Mouse (Mus musculus): ENCODE data around the gene Ntn5. TPM values are rescaled to one million over a fixed set of nuclear protein-coding genes. Genes with fewer than 3 reads are reported as not detected.

Ntn5 gene
- polyA plus RNA-seq, 1 experiment: 0.85 TPM

- DNase-seq (ENCODE audit: low read depth): no peak
These were observed 28.4 kb downstream of the Ntn5 start for GRCm38 (mm10) chr7:45712022-45712757.

DNA sequence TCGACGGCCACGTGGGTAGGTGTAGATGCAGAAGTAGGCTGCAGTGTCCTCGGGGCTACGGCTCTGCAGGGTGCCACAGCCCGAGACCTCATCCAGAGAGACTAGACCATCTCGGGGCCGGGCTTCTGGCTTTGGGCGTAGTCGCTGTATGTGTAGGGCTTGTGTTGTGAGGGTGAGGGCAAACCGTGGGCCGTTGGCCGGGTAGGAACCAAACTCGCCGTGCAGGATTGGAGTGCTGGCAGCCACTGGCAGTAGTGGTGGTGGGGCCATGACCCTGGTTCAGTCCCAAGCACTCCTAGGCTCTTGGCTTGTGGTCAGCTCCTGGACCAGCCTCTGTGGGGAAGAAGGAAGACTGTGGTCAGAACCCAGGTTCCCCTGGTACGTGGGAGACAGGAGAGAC is 29.6 kb downstream of the Ntn5 start:
- DNase-seq (ENCODE audit: low read depth): no peak

DNA sequence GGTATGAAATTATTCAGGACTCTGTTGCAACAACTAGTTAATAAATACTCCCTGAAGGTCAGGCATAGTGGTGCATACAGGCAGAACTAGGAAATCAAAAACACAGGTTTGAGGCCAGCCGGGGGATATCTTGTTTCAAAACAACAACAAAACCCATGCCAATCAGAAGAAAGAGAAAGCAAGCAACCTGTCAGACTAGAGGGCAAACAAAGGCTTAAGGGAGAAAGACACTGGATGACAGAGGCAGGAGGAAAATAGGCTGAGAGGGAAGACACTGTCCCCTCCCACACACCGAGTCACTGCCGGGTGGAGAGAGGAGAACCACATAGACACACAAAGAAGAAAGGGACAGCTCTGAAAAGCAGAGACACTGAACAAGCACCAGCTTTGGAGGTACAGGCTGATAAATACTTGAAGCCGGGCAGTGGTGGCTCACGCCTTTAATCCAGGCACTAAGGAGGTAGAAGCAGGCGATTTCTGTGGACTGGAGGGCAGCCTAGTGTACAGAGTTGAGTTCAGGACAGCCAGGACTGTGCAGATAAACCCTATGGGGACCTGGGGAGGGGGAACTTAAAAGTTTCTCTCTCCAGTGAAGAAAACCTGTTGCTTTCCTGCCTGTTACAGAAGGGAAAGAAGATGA is 30.2 kb downstream of the Ntn5 start:
- DNase-seq (ENCODE audit: low read depth): no peak

DNA sequence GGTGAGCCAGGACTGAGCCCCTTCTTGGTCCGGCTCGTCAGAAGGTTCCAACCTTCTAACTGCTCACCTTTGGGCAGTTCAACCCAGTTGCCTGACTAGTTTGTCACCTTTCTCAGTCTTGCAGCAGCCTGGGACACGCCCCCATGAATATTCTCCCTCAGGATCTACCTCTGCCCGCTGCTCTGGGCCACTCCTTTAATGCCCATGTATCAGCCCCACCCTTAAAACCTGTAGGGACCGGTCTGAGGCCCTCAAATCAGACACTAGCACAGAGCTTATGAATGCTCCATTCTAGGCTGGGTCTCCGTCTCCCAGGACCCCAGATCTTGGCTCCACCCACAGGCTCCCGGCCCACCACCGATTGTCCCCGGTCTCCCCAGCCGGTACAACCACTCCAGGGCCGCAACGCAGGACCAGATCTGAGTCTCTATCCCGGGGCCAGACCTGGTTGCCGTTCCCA is 30.8 kb downstream of the Ntn5 start:
- no peak for DNase-seq (ENCODE audit: low read depth)

DNA sequence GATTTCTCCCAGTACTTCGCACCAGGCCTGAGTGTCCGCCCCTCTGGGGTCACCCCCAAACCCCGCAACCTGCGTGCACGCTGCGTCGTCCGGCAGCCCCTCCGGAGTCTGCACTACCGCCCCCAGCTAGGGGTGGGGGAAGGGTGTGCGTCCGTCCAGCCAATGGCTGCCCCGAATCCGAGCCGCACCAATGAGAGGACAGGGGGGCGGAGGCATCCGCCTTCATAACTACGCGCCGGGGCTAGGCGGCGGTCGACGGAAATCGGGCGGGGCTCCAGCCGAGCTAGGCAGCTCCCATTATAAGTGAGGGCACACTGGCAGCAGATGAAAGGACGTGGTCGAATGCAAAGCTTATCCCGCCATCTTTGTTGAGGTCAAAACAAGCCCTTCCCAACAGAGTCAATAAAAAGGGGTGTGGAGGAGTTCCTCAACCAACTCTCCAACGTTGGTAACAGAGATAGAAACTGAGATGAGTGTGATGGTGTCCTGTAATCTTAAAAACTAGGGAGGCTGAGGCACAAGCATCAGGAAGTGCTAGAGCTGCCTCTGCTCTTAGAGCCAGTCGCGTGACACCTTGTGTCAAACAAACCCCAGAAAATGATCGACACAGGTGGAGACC is 31.4 kb downstream of the Ntn5 start, which contains the start of gene Rpl18:
Rpl18 (plus strand) TSS at position 368 of the 619 bp plus-strand sequence.
- DNase-seq (ENCODE audit: low read depth): no peak

DNA sequence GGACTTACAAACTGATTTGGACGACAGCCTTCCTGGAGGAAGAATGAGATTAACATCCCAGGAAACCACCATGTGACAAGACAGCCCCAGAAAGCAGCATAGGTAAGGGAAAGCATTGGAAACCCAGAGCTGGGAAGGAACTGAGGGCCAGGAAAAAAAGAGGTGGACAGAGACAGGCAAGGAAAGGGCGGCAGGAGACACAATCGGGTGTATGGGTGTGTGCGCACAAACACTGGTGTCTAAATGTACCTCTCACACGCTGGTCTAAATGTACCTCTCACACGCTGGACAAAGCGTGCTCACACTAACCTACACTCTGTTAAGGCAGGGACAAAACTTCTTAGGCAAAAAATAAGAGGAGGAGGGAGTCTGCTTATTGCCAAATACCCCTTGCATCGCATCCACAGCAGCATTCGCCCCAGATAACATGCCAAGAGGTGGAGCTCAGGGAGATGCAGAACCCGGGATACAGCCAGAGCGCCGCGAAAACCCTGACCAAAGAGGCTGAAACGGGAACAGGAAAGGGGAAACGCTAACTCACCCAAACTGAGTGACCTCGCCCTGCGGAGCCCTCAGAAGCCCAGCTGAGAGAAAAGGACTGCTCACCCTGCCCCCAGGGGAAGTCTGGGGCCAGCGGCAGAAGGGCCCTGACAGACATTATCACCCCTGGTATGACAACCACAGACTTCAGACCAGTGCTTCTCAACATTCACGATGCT is 32.1 kb downstream of the Ntn5 start:
- DNase-seq (ENCODE audit: low read depth): no peak

- DNase-seq (ENCODE audit: low read depth): no peak
These were observed 32.6 kb downstream of the Ntn5 start for GRCm38 (mm10) chr7:45716460-45716857.

GRCm38 (mm10) chr7:45716952-45717917 is 33.4 kb downstream of the Ntn5 start:
- no peak for DNase-seq (ENCODE audit: low read depth)

- no peak for DNase-seq (ENCODE audit: low read depth)
These were observed 34.1 kb downstream of the Ntn5 start, which contains the start of gene Sphk2 for GRCm38 (mm10) chr7:45717918-45718297. Gene Sphk2, minus strand, starts transcription at chr7:45718002.

DNA sequence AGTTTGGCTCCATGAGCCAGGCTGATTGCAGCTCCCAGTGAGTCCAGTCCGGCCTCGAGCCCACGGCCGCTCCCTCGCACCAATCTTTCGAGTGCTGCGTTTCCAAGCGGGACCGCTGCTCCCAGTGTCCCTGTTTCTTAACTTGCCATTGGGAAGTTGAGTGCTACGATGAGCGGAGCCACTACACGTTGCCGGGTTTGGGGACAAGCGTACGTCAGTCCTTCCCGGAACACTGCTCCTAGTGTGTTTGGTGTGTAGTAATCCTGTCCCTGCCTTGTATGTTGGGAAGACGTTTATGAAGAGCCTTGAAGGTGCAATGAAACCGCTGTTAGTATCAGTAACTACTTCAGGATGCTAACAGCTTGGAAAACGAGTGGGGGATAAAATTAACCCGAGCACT is 34.5 kb downstream of the Ntn5 start:
- DNase-seq (ENCODE audit: low read depth): no peak

- no peak for DNase-seq (ENCODE audit: low read depth)
These were observed 35.4 kb downstream of the Ntn5 start for GRCm38 (mm10) chr7:45719180-45719579.

DNA sequence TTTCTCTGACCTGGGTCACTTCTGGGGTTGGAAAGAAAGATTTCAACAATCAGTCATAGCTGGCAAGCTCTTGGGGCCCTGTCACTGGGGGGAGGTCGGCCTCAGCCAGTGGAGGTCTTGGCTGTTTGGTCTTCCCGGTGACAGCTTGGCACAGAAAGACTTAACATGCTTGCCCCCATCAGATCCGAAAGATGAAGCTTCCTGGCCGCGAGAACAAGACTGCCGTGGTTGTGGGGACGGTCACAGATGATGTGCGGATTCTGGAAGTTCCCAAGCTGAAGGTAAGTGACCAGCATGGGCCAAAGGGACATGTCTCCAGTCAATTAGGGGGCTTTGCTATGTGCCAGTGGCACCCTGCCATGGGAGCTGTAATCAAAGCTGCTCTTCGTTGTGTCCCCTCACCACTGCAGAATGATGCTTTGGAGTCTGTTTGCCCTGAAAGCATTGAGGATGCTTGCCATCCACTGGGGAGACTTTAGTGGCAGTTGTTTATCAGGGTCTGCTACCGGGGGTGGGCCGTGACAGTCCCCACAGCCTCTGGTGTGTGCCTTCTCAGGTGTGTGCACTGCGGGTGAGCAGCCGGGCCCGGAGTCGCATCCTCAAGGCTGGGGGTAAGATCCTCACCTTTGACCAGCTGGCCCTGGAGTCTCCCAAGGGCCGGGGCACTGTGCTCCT is 36.1 kb downstream of the Ntn5 start:
- DNase-seq (ENCODE audit: low read depth): no peak

- no peak for DNase-seq (ENCODE audit: low read depth)
These were observed 36.8 kb downstream of the Ntn5 start, which contains the start of gene Fam83e for GRCm38 (mm10) chr7:45720413-45721233. Gene Fam83e, plus strand, starts transcription at chr7:45721212.

DNA sequence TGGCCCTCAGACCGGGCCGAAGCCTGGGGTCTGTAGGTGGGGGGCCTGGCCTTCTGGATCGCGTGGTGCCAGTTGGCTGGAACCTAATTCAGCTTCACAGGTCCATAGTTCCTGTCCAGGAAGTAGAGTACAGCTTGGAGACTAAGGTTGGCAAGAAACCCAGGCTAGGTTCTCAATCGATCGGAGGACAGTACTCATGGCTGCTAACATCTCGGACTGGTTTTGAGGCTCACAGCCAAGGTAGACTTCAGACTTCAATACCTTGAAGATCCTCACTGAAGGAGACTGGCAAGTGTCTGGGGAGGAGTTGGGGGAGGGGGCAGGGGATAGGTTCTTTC is 37.4 kb downstream of the Ntn5 start:
- DNase-seq (ENCODE audit: low read depth): no peak

GRCm38 (mm10) chr7:45721642-45722347 is 38.0 kb downstream of the Ntn5 start:
- no peak for DNase-seq (ENCODE audit: low read depth)

DNA sequence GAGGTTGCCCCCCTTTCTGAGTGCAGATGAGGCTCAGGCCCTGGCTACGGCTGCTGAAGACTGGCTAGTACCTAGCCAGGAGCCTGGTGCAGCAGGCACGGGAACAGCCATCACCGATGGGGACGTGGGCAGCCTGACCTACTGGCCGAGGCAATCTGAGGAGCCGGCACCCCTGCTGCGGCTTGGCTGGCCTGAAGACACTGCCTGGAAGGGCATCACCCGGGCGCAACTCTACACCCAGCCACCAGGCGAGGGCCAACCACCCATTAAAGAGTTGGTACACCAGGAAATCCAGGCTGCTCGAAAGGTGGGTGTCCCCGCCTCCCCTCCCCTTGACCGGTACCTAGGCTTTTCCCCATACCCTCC is 38.5 kb downstream of the Ntn5 start:
- no peak for DNase-seq (ENCODE audit: low read depth)

DNA sequence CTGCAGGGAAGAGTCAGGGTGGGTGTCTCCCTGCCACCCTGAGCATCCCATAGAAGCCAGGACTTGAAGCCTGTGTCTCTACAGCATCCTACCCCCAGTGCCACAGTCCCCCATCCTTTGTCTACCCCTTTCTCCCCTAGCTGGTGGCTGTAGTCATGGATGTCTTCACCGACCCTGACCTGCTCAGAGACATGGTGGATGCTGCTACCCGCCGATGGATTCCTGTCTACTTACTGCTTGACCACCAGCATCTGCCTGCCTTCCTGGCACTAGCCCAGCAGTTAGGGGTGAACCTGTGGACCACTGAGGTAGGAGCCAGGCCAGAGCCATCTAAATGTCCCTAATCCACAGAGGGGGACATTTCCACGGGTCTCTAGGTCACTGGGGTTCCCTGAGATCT is 39.5 kb downstream of the Ntn5 start:
- DNase-seq (ENCODE audit: low read depth): no peak

DNA sequence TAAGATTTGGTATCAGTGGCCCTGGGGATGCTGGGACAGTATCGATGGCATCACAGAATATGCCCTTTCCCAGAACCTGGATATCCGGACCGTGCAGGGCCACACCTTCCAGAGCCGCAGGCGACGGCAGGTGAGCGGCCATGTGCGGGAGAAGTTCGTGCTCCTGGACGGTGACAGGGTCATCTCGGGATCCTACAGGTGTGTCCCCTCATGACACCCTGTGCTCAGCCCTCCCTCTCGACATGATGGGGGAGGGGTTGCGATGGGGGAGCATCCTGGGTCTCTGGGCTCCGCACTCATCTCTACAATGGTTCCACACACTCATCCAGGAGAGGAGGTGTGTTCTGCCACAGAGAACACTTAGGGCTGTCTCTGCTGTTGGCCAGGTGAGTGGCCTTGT is 40.0 kb downstream of the Ntn5 start:
- DNase-seq (ENCODE audit: low read depth): no peak

- DNase-seq (ENCODE audit: low read depth): no peak
These were observed 41.3 kb downstream of the Ntn5 start for GRCm38 (mm10) chr7:45725151-45725550.

Measured in gonadal fat pad, adult 2 months (tissue).